Mouse (Mus musculus) 3134 (cell line): ENCODE data around the gene Ctnna3.

Experiments used
- DNase-seq: peaks from one replicate; pipeline ENCODE4 v3.0.0-alpha.2; 2011; ENCODE audit warnings: low spot score; ENCODE audit not compliant: insufficient read length; ENCODE audit errors: extremely low read depth

The Ctnna3 gene

DNA sequence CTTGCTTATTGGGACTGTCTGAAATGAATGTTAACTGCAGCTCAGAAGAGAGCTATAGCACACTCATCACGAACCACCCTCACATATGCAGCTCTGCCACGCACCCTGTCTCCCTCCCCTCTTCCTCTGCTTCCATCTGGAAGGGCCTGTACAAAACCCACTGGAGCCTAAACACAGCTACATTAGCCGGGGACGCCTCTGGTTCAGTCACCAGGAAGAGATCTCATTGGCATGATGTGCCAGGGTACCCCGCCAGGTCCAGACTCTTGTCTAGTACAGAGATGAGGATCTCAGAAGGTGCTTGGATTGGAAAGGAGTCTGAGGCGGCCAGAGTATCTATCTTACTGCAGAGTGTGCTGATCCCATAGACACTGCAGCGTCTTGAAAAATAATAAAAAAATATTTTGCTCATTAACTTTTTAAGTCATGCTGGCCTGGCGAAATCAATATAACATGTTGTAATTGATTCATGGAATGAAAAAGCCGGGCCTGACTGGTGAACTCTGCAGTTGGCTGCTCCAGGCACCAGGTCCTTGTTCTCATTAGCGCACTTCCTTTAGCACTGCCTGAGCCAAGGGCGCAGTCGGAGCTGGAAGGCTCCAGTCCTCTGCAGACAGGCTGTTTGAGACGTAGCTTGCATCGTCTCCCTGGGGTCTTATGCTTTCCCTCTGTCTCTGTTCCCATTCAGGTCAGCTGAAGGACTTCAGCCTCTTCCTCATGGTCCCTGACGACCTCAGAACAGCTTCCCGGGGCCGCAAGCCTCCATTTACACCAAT is 610.0 kb downstream of the Ctnna3 start:
- no peak for DNase-seq

DNA sequence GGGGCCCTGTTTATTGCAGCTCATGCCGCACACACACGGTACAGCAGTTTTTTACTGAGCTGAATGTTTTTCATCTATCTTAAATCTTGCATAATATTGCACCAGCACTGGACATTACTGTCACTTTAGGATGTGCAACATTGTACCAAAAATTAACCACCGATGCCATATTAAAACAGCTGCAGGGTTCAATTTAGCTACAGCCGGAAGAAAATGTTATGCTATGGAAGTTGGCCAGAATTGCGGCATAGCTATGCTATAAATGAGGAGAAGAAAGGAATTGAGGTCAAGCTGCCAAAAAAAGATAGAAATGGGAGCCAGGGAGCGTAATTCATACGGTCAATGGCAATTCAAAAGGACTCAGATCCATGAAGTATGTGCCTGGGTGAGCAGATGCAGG is 611.3 kb downstream of the Ctnna3 start:
- DNase-seq, result no peak

DNA sequence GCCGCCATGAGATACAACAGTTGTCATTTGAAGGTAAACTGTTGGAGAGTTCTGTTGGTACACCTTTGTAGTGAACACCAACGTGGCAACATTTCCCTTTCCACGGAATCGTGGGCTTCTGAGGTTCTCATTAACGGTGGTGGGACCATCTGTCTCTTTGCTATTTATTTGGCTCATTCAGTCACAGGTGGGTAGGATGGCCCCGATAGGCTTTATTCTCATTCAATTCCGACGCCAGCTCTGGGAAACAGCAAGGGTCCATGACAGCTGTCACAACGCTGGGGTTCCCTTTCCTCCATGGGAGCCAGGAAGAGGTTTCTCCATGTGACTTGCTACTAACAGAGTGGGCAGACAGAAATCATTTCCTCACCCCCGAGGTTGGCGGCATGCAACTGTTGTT is 612.0 kb downstream of the Ctnna3 start:
- DNase-seq, result no peak

DNA sequence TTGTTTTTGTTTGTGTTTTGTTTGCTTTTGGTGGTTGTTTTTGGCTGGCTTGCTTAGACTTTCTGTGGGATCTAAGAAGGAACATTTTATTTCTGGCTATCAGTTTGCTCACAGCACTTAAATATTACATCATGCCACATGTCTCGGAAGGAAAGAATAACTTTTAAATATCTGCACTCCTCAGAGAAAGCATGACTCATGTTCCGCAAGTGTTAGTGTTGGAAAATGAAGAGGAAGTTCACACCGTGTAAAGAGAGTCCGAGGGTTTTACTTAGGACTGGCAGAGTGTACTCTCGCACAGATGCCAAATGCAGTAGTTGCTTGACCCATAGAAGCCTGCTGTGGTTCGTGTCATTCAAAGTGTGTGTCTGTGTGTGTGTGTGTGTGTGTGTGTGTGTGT is 619.3 kb downstream of the Ctnna3 start:
- DNase-seq, result peak; percentile 41

DNA sequence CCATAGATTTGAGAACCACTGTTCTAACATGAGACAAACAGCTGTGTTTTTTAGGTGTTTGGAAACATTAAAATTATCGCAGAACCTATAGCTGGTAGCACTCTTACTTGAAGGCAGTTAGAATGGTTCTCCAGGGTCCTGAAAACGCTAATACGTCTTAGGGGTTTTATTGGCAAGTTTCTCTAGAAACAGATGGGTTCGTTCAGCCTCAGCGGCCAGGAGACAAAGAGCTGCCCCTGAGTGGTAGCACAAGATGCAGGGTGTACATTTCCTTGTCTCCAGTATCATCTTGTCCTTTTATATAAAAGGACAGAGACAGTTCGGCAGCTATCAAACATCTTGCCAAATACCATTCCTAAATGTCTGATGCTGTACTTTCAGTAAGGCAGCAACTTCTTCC is 620.0 kb downstream of the Ctnna3 start:
- no peak for DNase-seq

DNA sequence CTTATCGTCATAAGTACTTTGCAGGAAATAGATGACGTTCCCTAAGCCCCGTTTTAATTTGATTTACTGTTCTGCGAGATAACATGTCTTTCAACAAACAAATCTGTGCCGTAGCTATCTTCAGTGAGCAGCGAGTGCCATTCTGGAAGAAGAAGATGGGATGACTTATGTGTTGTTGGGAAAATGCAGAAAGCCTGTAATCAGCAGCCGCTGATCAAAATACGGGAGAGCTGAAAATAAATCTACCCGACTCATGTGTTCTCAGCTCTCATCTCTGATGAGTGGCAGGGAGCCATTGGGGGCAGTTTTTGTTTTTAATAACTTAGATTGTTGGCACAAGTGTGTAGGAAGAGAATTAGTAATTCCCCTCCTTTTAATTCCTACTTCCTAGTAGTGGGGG is 633.8 kb downstream of the Ctnna3 start:
- DNase-seq, result no peak

DNA sequence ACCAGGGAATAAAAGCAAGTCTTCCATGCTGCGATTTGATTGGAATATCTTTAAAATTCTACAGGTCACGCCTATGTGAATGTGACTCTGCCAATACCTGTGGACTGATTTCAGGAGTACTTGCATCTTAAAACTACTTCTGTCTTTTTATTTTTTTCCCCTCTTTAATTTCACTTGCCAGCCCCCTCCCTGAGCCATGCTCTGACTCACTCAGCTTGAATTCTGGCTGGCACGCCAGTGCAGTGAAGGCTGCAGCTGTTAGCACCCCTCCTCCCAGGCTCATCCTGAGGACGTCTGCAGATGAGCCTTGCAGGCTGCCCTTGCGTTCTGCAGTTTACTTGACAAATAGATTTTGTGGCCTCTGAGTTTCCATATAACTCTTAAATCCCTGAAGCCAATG is 646.0 kb downstream of the Ctnna3 start:
- DNase-seq, result peak; percentile 71

DNA sequence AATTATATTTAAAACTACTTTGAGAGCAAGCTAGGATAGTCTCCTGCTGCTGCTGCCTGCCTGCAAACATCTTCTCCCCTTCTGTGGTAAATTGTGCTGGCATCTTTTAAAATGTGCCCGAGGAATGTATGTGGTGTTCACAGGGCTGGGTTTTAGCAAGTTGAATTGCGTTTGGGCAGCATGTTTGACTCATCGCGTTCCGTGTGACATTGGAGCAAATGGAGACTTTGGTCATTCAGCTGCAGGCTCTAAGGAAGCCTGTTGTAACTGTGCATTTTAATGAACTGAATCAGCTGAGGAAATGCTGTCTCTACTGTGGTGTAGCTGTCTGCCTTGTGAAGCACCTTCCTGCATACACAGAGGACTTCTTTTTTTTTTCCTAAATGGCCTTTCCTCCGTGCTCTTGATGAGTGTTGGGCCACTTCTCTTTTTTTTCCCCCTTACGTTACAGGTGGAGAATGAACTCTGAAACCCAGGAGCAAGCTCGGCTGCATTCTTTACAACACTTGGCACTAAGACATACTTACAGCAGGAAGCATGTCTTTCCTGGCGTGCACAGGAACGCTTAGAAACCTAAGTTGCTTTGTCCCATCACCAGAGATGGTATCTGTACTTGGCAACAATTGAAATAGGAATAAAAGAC is 646.6 kb downstream of the Ctnna3 start:
- peak; percentile 61 for DNase-seq

DNA sequence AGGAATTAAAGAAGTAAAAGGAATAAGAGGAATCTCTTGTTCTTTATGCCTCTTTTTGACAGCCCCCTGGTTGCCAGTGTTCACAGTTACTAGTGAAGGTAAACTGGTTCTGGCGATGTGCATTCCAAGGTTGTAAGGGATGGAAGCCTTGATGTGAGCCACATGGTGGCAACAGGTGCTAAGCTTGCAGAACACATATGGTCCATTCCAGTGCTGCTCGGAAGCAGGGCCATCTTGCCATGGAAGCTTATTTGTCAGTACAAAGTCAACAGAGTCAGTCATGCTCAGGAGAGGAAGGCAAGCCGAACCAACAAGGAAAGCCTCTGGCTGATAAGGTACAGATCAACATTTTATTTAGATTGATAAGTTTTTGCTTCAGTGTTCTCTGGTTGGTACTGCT is 652.4 kb downstream of the Ctnna3 start:
- DNase-seq, result no peak

DNA sequence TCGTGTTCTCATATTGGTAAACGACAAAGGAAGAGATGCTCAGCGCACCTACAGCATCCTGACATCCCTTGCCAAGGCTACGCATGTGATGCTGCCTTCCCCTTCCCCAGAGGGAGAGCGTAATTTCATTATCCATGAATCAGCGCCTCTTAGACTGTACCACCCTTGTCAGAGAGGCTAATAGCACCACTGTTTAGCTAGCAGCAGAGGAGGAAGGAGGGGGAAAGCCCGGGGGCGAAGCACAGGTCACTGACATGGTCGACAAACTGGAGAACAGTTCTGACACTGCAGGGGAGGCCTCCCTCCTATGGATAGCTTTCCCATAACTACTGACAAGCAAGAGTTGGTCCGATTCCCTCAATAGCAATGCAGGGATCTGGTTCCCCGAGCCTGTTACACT is 653.9 kb downstream of the Ctnna3 start:
- DNase-seq, result no peak

DNA sequence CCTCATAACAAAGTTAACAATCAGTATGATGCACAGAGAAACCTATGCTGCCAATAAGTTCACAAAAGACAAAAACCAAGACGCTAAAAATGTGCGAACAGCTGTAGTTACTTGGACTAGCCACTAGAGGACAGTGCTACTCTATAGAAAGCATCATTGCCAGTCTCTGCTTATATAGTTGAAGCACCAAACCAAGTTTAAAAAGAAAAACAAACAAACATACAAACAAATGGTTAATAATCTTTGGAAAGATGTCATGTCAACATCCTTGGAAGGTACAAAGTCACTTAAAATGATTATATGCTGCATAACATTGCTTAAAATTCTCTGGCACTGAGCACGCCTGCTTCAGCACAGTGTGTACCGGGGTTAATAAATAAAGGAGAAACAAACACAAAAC is 654.6 kb downstream of the Ctnna3 start:
- no peak for DNase-seq

DNA sequence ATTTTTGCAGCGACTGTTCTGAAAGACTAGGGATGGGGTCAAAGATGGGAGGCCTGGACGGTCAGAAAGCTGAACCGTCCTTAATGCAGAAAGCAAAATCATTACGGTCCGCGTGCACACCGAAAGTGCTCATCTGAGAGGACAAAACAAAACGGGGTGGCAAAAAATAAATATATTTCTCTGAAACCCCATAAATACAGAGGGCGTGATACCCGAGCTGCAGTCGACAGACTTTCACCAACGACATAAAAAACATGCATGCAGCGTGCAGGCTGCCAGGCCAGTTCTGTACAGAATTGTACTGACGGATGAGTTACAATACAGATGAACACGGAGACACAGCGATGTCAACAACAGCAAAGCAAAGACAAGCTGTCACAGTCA is 656.3 kb downstream of the Ctnna3 start:
- no peak for DNase-seq

DNA sequence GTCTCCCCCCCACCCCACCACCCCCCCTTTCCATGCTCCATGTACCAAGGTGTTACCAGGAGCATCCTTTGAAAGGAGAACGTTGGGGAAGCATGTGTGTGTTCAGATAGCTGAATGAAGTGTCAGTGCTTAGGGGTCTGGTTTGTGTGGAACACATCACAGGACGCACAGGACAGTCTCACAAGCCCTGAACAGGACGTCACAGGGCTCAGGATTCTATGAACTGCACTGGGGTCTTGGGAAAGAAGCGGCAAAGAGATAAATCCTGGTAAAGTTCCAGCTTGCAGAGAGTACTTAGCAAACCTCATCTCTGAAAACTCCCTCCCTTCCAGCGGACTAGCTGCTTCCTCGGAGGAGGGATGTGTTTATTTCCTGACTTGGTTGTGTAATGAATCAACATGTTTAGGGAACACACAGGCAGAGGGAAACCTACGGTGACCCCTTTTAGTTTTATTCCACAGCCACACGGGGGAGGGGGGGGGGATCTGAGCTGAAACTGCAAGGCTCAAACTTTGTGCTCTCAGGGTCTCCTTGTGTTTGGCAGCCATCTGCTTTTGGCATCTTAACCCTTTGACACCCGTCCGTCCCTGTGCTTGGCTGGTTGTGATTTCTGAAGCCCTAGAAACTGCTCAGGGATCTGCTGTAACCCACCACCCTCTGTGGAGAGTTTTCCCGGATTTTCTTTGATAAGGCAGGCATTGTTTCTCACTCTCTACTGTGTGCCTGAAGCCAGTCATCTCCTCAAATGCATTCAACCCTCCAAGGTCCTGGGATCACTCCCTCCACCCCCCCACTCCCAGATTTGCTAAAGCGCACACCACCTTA is 656.9 kb downstream of the Ctnna3 start:
- no peak for DNase-seq

DNA sequence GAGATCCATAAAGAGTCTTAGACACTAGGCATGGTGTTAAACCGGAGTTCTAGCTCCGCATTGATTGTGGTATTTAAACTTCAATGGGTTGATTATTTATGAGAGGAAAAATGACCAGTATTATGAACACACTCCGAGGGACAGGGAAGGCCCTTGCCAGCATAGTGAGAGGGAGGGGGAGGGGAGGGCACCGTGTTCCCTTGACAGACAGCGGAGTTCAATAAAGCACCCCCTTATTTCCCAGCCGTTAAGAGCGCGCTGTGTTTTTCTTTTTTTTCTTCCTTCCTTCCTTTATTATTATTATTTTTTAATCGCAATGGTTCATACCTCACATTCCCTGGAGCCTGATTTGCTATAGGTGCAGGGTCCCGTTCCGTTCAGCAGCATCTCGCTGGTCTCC is 657.6 kb downstream of the Ctnna3 start:
- DNase-seq, result no peak

DNA sequence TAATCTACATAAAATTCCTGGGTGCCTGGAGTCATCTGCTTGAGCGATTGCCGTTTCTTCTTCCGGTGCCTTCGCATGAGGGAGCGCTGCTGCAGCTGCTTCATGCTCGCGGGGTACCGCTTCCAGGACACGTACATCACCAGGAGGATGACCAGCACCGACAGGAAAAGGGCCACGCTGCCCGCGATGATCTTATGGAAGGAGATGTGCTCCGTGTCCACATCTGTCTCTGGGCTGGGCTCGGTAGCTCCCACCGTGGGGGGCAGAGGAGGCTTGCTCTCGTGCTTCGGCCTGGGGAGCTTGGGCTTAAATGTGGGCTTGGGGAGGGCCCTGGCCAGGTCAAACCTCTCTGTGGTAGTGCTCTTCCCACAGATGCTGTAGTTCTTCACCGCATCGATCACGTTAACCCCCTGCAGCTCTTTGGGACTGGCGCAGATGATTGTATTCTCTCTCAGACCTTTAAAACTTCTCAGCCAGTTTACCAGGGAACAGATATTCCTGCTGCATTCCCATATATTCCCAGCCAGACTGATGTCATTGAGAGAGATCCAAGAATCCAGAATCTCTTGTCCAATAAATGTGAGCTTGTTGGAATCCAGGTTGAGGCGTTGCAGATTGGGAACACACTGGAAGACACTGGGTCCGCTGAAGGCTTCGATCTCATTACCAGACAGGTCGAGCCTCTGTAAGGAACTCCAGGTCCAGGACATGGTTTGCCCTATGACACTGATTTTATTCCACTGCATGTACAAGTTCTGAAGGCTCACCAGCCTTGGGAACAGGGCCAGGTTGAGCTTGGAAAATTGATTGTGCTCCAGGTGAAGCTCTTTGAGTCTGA is 658.3 kb downstream of the Ctnna3 start:
- no peak for DNase-seq

DNA sequence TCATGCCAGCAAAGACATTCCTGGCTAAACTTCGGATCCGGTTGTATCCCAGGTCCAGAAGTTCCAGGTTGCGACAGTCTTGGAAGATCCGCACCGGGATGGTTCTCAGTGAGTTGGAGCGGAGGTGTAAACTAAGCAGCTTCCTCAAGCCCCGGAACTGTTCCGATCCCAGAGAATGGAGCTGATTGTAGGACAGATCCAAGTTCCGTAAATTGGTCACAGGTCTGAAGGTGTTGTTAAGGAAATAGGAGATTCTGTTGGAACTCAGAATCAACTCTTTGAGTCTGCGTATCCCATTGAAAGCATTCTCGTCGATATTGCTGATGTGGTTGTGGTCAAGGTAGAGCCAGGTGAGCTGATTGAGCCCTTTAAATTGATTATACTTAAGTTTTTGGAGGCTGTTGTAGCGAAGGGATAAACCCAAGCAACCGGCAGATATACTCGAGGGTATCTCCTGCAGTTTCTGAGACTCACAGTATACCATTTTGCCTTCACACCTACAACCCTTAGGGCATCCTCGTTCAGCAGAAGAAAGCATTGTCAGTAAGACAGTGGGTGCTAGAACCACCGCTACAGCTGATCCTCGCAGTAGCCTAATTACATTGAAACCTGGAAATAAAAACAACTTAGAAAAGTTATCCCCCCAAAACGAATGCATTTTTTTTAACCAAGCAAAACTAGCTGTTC is 659.0 kb downstream of the Ctnna3 start:
- no peak for DNase-seq

DNA sequence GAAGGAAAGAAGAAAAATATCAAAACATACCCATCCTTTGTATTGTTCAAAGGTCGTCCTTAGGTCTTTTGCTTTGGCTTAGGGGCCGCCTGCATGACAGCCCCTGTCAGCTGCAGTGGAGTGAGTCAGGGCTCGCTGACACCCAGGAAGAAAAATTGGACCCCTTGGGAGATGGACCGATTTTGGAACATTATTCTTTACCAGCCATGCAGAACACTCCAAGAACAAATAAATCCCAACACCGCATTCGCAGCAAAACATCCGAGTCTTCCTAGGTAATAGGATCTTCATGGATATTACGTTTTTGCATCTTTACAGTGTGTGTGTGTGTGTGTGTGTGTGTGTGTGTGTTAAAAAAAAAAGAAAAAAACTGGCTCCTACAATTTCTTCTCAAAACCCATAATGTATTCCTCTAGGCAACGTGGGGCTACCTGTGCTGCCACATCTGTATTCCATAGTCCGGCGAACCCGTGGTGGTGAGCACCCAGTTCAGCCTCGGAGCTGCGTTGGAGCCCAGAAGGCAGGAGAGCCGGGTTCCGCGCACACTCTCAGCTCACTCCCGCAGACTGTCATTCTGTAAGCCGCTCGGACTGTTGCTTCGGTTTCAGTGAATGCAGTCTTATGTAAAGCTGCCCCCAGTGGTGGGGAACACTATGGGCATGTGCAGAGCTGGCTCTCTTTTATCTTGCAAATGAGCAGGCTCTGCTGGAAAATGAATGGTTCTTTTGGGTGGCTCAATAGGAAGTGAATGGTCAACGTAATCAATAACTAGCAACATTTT is 660.0 kb downstream of the Ctnna3 start, which contains the start of gene Lrrtm3:
Lrrtm3 (minus strand) TSS at position 598 of the 781 bp plus-strand sequence.
- DNase-seq, result no peak

DNA sequence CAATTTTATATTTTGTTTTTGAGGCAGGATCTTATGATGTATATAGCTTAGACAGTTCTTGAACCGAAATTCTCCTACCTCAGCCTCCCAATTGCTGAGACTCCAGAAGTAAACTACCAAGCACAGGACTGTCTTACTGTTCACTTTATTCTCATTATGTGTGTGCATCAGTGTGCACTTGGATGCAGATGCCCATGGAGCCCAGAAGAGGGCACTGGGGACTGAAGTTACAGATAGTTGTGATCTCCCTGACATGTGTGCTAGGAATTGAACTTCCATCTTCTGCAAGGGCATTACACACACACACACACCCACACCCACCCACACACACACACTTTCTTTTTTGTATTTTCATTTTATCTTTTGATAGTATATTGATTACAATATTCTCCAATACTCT is 666.6 kb downstream of the Ctnna3 start:
- no peak for DNase-seq

DNA sequence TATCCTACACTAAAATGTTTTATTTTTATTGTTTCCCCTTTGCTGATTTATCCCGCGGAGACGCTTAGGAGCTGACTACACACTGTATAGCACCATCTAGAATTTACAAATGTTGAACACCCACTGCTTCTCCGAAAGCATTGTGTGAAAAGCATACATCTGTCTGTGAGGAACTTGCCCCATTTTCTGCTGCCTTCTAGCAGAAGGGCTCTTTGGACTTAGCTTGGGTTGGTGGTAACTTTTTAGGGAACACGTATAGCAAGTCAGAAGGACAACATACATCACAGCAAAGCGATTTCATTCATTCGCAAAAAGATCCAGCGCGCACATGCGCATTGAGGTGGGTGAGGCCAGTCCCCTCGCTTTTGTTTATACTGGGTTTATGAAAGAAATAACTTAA is 685.3 kb downstream of the Ctnna3 start:
- no peak for DNase-seq
